Mouse (Mus musculus) limb, embryonic 11.5 days (tissue): ENCODE measurements around the gene Wdr24. TPM values are rescaled to one million over a fixed set of nuclear protein-coding genes. Genes with fewer than 3 reads are reported as not detected.

ENCODE experiments used
- ATAC-seq: fragments of 200-750 bp; cut with Nextera tagmentation; 2 replicates; pipeline ENCODE4 v1.8.0; 2017; ENCODE audit warnings: low read depth; ENCODE audit not compliant: insufficient number of reproducible peaks, low FRiP score, low TSS enrichment
- DNase-seq: peaks from one replicate; pipeline ENCODE4 v3.0.0-alpha.2; 2015; ENCODE audit warnings: low spot score
- H3K27ac ChIP-seq: fragments of 300-500 bp; sonication (generic); replicated peaks from 2 replicates; pipeline ENCODE4 v1.5.1; 2014; ENCODE audit warnings: low read depth, mild to moderate bottlenecking, low read length
- H3K27me3 ChIP-seq: fragments of 300-500 bp; sonication (generic); 2 replicates; pipeline ENCODE4 v1.6.1; 2014; ENCODE audit warnings: mild to moderate bottlenecking, low read length, mixed read lengths; ENCODE audit not compliant: control insufficient read depth, insufficient read depth
- H3K36me3 ChIP-seq: fragments of 300-500 bp; sonication (generic); 2 replicates; pipeline ENCODE4 v1.6.1; 2014; ENCODE audit warnings: mild to moderate bottlenecking, low read length, moderate library complexity, mixed read lengths; ENCODE audit not compliant: control insufficient read depth, insufficient read depth
- H3K4me1 ChIP-seq: fragments of 300-500 bp; sonication (generic); 2 replicates; pipeline ENCODE4 v1.6.1; 2014; ENCODE audit warnings: low read length, mixed read lengths; ENCODE audit not compliant: control insufficient read depth, insufficient read depth
- H3K4me2 ChIP-seq: fragments of 300-500 bp; sonication (generic); 2 replicates; pipeline ENCODE4 v1.6.1; 2014; ENCODE audit warnings: low read depth, mild to moderate bottlenecking, moderate library complexity; ENCODE audit not compliant: severe bottlenecking
- H3K4me3 ChIP-seq: fragments of 300-500 bp; sonication (generic); 2 replicates; pipeline ENCODE4 v1.5.1; 2014; ENCODE audit warnings: low read depth, low read length
- H3K9ac ChIP-seq: fragments of 300-500 bp; sonication (generic); 2 replicates; pipeline ENCODE4 v1.6.1; 2014; ENCODE audit warnings: mild to moderate bottlenecking, low read length
- H3K9me3 ChIP-seq: fragments of 300-500 bp; sonication (generic); 2 replicates; pipeline ENCODE4 v1.6.1; 2016; ENCODE audit warnings: low read length; ENCODE audit not compliant: control insufficient read depth
- WGBS: fragments of 180-500 bp; shearing (Covaris S2); extraction: QIAGEN DNeasy Blood & Tissue Kit; methylation state at CpG from one replicate; pipeline ENCODE4 v1.1.7; 2014; 5-methylcytosine and 5-hydroxymethylcytosine counted together
- polyA plus RNA-seq: library from polyadenylated mRNA; unstranded; fragments of >200 nt; fragmentation: Nextera tagmentation; extraction: Ambion mirVana; gene quantifications from 2 replicates; pipeline ENCODE4 v1.2.1, GENCODE M21; 2014

Gene Wdr24
- polyA plus RNA-seq, result 27.7 and 27.9 TPM in 2 replicates

- peaks cover 4% of the 10 kb centered on the region; the same call in 1 of the 2 replicates for H3K36me3 ChIP-seq
- H3K4me2 ChIP-seq, result peak within 1 kb of the TSS; percentile 96
- H3K4me3 ChIP-seq, result peak within 1 kb of the TSS; percentile 54
- no peak within 1 kb of the TSS for H3K27ac ChIP-seq
- peaks cover 24% of the 10 kb centered on the region for H3K27me3 ChIP-seq
- H3K4me1 ChIP-seq, result peaks cover 15% of the 10 kb centered on the region
- peak within 1 kb of the TSS; percentile 64; the same call in 1 of the 2 replicates for H3K9ac ChIP-seq
- no peaks in the 10 kb centered on the region for H3K9me3 ChIP-seq
- DNase-seq, result peak; percentile 80
- ATAC-seq, result peak; percentile 33; the same call in 1 of the 2 replicates
- under 1% methylated on average over 18 of the region's 18 CpGs for WGBS
These were observed at the start of gene Wdr24 for GRCm38 (mm10) chr17:25823452-25823851. Wdr24 (plus strand) TSS chr17:25823627.

- ATAC-seq, result no peak
- 77% methylated on average over 10 of the region's 10 CpGs for WGBS
- Histone ChIP-seq H3K27me3 (no peaks in the 10 kb centered on the region), H3K9me3 (no peaks in the 10 kb centered on the region), H3K9ac (no peak overlapping the region), H3K27ac (no peak overlapping the region), H3K4me1 (peaks cover 8% of the 10 kb centered on the region; the same call in 1 of the 2 replicates), H3K4me3 (no peak overlapping the region), H3K36me3 (no peaks in the 10 kb centered on the region), H3K4me2 (no peak overlapping the region)
- no peak for DNase-seq
These were observed 47.9 kb upstream of the Wdr24 start for GRCm38 (mm10) chr17:25775318-25776062.

GRCm38 (mm10) chr17:25777948-25778347 is 45.5 kb upstream of the Wdr24 start:
- Histone ChIP-seq H3K36me3 (peaks cover 11% of the 10 kb centered on the region; the same call in 1 of the 2 replicates), H3K4me1 (peaks cover 10% of the 10 kb centered on the region; the same call in 1 of the 2 replicates), H3K4me2 (no peak overlapping the region), H3K4me3 (no peak overlapping the region), H3K27ac (no peak overlapping the region), H3K9me3 (no peaks in the 10 kb centered on the region), H3K27me3 (no peaks in the 10 kb centered on the region), H3K9ac (no peak overlapping the region)
- DNase-seq (no peak), ATAC-seq (no peak)
- 92% methylated on average over 5 of the region's 5 CpGs for WGBS

GRCm38 (mm10) chr17:25781339-25781738 is 42.1 kb upstream of the Wdr24 start:
- no peak overlapping the region for H3K9ac ChIP-seq
- H3K27me3 ChIP-seq, result no peaks in the 10 kb centered on the region
- no peak overlapping the region for H3K4me3 ChIP-seq
- DNase-seq (no peak), ATAC-seq (no peak)
- peaks cover 22% of the 10 kb centered on the region for H3K4me1 ChIP-seq
- H3K4me2 ChIP-seq, result no peak overlapping the region
- no peak overlapping the region for H3K27ac ChIP-seq
- 73% methylated on average over 6 of the region's 6 CpGs for WGBS
- H3K36me3 ChIP-seq, result peaks cover 20% of the 10 kb centered on the region
- no peaks in the 10 kb centered on the region for H3K9me3 ChIP-seq

- H3K4me2 ChIP-seq, result no peak overlapping the region
- H3K4me1 ChIP-seq, result peaks cover 22% of the 10 kb centered on the region
- H3K9me3 ChIP-seq, result no peaks in the 10 kb centered on the region
- WGBS, result 86% methylated on average over 7 of the region's 7 CpGs
- peaks cover 26% of the 10 kb centered on the region for H3K36me3 ChIP-seq
- no peak for ATAC-seq
- H3K27ac ChIP-seq, result no peak overlapping the region
- H3K4me3 ChIP-seq, result no peak overlapping the region
- H3K27me3 ChIP-seq, result no peaks in the 10 kb centered on the region
- no peak for DNase-seq
- peak overlapping the region; percentile 17; the same call in 1 of the 2 replicates for H3K9ac ChIP-seq
These were observed 40.3 kb upstream of the Wdr24 start for GRCm38 (mm10) chr17:25783086-25783485.

GRCm38 (mm10) chr17:25783861-25784574 is 39.4 kb upstream of the Wdr24 start:
- H3K27me3 ChIP-seq, result no peaks in the 10 kb centered on the region
- peak overlapping the region; percentile 64 for H3K9ac ChIP-seq
- ATAC-seq (no peak; the same call in 1 of the 2 replicates), DNase-seq (no peak)
- H3K4me1 ChIP-seq, result peaks cover 22% of the 10 kb centered on the region
- WGBS, result 82% methylated on average over 15 of the region's 15 CpGs
- H3K27ac ChIP-seq, result peak overlapping the region; percentile 30; the same call in 1 of the 2 replicates
- no peaks in the 10 kb centered on the region for H3K9me3 ChIP-seq
- H3K4me3 ChIP-seq, result peak overlapping the region; percentile 76
- H3K36me3 ChIP-seq, result peaks cover 29% of the 10 kb centered on the region
- peak overlapping the region; percentile 85 for H3K4me2 ChIP-seq

GRCm38 (mm10) chr17:25785281-25785745 is 38.1 kb upstream of the Wdr24 start, which contains the start of gene Haghl:
Haghl (minus strand) TSS chr17:25785673.
- Histone ChIP-seq H3K36me3 (peaks cover 32% of the 10 kb centered on the region), H3K4me3 (peak within 1 kb of the TSS; percentile 76), H3K9ac (peak within 1 kb of the TSS; percentile 64), H3K4me2 (peak within 1 kb of the TSS; percentile 85), H3K4me1 (peaks cover 22% of the 10 kb centered on the region), H3K27ac (peak within 1 kb of the TSS; percentile 87), H3K9me3 (no peaks in the 10 kb centered on the region), H3K27me3 (no peaks in the 10 kb centered on the region)
- WGBS, result under 1% methylated on average over 23 of the region's 23 CpGs
- DNase-seq (peak; percentile 99), ATAC-seq (peak; percentile 76)

- no peaks in the 10 kb centered on the region for H3K9me3 ChIP-seq
- peaks cover 29% of the 10 kb centered on the region for H3K36me3 ChIP-seq
- peak within 1 kb of the TSS; percentile 85 for H3K4me2 ChIP-seq
- peaks cover 24% of the 10 kb centered on the region for H3K4me1 ChIP-seq
- no peaks in the 10 kb centered on the region for H3K27me3 ChIP-seq
- H3K4me3 ChIP-seq, result peak within 1 kb of the TSS; percentile 76
- no peak for DNase-seq
- no peak for ATAC-seq
- 86% methylated on average over 3 of the region's 3 CpGs for WGBS
- H3K9ac ChIP-seq, result peak within 1 kb of the TSS; percentile 64
- H3K27ac ChIP-seq, result peak within 1 kb of the TSS; percentile 87
These were observed 37.1 kb upstream of the Wdr24 start, which contains the start of gene Ccdc78 for GRCm38 (mm10) chr17:25786280-25786679. Ccdc78 (plus strand) TSS chr17:25786580.
